Mouse (Mus musculus): ENCODE data around the gene Flad1. TPM values are rescaled to one million over a fixed set of nuclear protein-coding genes. Genes with fewer than 3 reads are reported as not detected.
"Not testable (repeated sequence)": the region's sequence is repeated elsewhere in the genome, so short reads cannot be mapped to it uniquely, and the experiment has no call there.

Flad1 gene
- polyA plus RNA-seq, 1 experiment = 36.1 TPM

DNA sequence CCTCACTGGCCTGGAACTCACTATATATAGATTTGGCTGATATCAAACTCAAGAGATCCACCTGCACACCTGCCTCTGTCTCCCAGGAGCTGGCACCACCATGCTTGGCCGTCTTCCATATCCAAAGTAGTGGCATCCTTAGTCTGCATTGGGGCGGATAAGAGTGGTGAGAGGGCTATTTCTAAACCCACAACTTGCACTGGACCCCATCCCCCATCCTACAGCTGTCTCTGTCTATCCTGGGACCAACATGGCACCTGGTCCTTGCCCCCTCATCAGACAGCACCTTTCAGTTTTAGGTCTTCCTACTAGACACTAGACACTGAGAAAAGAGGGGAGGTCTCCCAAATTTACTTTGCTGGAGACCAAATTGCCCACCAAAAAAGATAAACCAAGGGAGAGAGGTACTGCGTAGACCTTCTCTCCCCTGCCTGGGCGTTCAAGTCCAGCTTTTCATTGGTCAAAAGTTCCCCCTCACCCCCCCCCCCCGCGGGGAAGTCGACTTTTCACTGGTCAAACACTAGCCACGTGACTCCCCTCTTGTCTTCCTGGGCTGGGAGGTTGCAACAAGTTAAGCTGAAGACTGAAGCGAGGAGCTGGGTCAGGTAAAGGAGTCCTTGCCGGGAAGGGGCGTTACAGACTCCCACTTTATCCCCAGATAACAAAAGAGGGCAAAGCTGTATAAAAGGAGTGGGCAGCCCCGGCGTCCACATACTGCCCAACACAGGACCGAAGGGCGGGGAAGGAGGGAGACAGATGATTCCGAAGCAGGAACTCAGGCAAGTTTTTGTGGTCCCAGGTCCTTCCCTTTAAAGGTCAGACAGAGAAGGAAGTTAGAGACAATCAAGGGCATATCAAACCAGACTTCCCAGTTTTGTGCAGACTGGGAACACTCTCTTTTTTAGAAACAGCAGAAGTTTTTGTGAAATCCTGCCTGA is 24.8 kb upstream of the Flad1 start, which contains the start of gene Pbxip1:
Gene Pbxip1, plus strand, starts transcription at position 531 of the 938 bp plus-strand sequence.
- TF ChIP-seq CTCF (IDR thresholded peaks at IDR 0.05; ENCODE audit: extremely low read depth, insufficient read length, insufficient replicate concordance, low read depth, low read length) = no peak
- peak; percentile 86 for TF ChIP-seq POLR2A (IDR thresholded peaks at IDR 0.05; ENCODE audit: low read depth, low read length)
- Histone ChIP-seq H3K27ac (ENCODE audit: insufficient read depth, low read depth, low read length) (peak within 1 kb of the TSS; percentile 82), H3K4me3 (ENCODE audit: low read depth, low read length) (peak within 1 kb of the TSS; percentile 79), H3K4me1 (ENCODE audit: control insufficient read depth, insufficient read depth, insufficient read length, low read length) (peaks cover 9% of the 10 kb centered on the region), H3K36me3 (ENCODE audit: control insufficient read depth, insufficient read depth, low read length) (peaks cover 39% of the 10 kb centered on the region), H3K27me3 (ENCODE audit: control insufficient read depth, insufficient read depth, low read length) (no peaks in the 10 kb centered on the region)
- 2% methylated on average over 16 of the region's 16 CpGs for WGBS

DNA sequence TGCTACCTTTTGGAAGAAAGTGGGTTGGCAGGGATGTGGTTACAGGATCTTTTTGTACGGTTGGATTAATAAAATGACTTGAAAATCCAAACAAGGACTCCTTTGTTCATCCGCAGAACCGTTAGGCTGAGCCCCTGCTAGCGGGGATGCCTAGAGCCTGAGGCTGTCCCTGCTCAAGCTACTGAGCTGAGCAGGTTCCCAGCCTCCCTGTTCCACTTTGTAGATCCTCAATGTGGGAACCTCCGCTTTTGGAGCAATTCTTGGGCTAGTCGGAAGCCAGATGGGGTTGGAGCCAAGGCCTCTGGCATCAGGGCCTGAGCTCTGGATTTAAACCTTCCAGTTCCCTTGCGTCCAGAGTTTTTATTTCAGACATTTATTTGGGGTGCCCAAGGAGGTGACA is 23.4 kb upstream of the Flad1 start:
- WGBS = 73% methylated on average over 7 of the region's 7 CpGs
- Histone ChIP-seq H3K4me1 (ENCODE audit: control insufficient read depth, insufficient read depth, insufficient read length, low read length) (peaks cover 11% of the 10 kb centered on the region), H3K27me3 (ENCODE audit: control insufficient read depth, insufficient read depth, low read length) (no peaks in the 10 kb centered on the region), H3K27ac (ENCODE audit: insufficient read depth, low read depth, low read length) (no peak overlapping the region), H3K4me3 (ENCODE audit: low read depth, low read length) (no peak overlapping the region), H3K36me3 (ENCODE audit: control insufficient read depth, insufficient read depth, low read length) (peaks cover 29% of the 10 kb centered on the region)
- TF ChIP-seq CTCF (IDR thresholded peaks at IDR 0.05; ENCODE audit: extremely low read depth, insufficient read length, insufficient replicate concordance, low read depth, low read length) = no peak
- no peak for TF ChIP-seq POLR2A (IDR thresholded peaks at IDR 0.05; ENCODE audit: low read depth, low read length)

DNA sequence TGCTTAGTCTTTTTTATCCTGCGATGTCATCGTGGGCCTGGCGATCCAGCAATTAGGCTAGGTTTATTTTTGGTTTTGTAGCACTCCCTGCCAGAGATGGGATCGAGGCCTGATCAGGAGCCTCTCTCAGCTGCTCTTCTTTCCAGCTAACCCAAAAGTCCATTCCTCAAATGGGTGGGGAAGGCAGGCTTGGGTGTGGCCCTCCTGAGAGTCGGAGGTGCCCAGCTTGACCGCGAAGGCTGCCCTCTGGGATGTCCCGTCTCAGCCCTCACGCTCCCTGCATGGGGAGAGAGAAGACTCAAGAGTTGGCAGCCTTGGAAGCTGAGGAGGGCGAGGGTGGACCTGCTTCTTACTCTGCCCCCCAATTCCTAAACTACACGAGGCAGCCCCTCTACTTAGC is 22.9 kb upstream of the Flad1 start:
- TF ChIP-seq POLR2A (IDR thresholded peaks at IDR 0.05; ENCODE audit: low read depth, low read length) (no peak), CTCF (IDR thresholded peaks at IDR 0.05; ENCODE audit: extremely low read depth, insufficient read length, insufficient replicate concordance, low read depth, low read length) (no peak)
- Histone ChIP-seq H3K27me3 (ENCODE audit: control insufficient read depth, insufficient read depth, low read length) (no peaks in the 10 kb centered on the region), H3K27ac (ENCODE audit: insufficient read depth, low read depth, low read length) (no peak overlapping the region), H3K4me3 (ENCODE audit: low read depth, low read length) (no peak overlapping the region), H3K4me1 (ENCODE audit: control insufficient read depth, insufficient read depth, insufficient read length, low read length) (peaks cover 11% of the 10 kb centered on the region), H3K36me3 (ENCODE audit: control insufficient read depth, insufficient read depth, low read length) (peaks cover 25% of the 10 kb centered on the region)
- 73% methylated on average over 11 of the region's 11 CpGs for WGBS

DNA sequence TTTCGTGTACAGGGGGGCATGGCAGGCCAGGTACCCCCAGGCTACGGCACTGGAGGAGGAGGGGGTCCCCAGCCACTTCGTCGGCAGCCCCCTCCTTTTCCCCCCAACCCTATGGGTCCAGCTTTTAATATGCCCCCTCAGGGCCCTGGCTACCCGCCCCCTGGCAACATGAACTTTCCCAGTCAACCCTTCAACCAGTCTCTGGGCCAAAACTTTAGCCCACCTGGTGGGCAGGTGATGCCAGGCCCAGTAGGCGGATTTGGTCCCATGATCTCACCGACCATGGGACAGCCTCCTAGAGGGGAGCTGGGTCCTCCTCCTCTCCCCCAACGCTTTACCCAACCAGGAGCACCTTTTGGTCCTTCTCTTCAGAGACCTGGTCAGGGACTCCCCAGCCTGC is 20.9 kb upstream of the Flad1 start:
- H3K4me3 ChIP-seq (ENCODE audit: low read depth, low read length) = no peak overlapping the region
- H3K27ac ChIP-seq (ENCODE audit: insufficient read depth, low read depth, low read length) = no peak overlapping the region
- no peaks in the 10 kb centered on the region for H3K27me3 ChIP-seq (ENCODE audit: control insufficient read depth, insufficient read depth, low read length)
- peaks cover 11% of the 10 kb centered on the region for H3K4me1 ChIP-seq (ENCODE audit: control insufficient read depth, insufficient read depth, insufficient read length, low read length)
- peaks cover 22% of the 10 kb centered on the region for H3K36me3 ChIP-seq (ENCODE audit: control insufficient read depth, insufficient read depth, low read length)
- 99% methylated on average over 8 of the region's 8 CpGs for WGBS
- TF ChIP-seq POLR2A (IDR thresholded peaks at IDR 0.05; ENCODE audit: low read depth, low read length) (no peak), CTCF (IDR thresholded peaks at IDR 0.05; ENCODE audit: extremely low read depth, insufficient read length, insufficient replicate concordance, low read depth, low read length) (no peak)

DNA sequence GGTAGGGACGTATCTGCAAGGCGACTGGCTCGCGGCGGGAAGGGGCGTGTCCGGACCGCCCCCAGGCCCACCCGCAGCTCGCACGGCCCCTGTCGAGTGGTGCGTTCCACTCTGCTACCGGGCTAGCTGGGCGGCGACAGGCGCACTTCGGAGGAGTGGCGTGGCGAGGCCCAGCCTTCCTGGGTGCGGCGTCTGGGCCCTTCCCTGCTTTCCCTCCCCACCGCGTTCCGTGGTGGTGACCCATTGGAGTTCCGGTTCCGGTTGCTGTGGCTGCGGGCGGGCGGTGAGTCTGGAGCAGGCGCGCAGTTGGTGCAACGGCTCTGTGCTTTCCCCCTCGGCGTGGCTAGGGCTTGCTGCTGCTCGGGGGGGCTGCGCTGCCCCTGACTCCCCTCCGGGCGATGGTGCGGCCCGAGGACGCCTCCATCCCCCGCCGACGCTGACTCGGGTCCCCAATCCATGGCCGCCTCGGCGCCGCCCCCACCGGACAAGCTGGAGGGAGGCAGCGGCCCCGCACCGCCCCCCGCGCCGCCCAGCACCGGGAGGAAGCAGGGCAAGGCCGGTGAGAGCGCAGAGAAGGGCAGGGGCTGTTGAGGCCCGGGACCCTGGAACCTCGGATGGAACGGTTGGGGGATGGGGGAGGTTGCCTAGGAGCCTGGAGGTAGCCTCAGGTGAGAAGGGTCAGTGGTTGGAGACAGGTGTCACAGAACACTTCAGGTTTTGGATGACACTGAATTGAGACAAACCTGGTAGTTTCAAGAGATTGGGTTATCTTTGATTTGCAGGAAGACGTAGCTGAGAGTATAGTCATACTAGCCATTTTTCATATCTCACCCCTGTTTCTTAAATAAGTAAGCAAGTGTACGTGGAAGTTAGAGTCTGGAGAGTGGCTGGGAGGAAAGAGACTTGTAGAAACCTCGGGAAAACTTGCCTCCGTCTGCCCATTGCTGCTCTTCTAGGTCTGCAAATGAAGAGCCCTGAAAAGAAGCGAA is 18.8 kb upstream of the Flad1 start, which contains the start of gene Pygo2:
Gene Pygo2, plus strand, starts transcription at position 44 of the 989 bp plus-strand sequence.
- Histone ChIP-seq H3K27ac (ENCODE audit: insufficient read depth, low read depth, low read length) (peak within 1 kb of the TSS; percentile 19; the same call in 1 of the 2 replicates), H3K4me1 (ENCODE audit: control insufficient read depth, insufficient read depth, insufficient read length, low read length) (peaks cover 2% of the 10 kb centered on the region), H3K36me3 (ENCODE audit: control insufficient read depth, insufficient read depth, low read length) (peaks cover 36% of the 10 kb centered on the region), H3K4me3 (ENCODE audit: low read depth, low read length) (peak within 1 kb of the TSS; percentile 84), H3K27me3 (ENCODE audit: control insufficient read depth, insufficient read depth, low read length) (no peaks in the 10 kb centered on the region)
- 2% methylated on average over 68 of the region's 68 CpGs for WGBS
- no peak for TF ChIP-seq CTCF (IDR thresholded peaks at IDR 0.05; ENCODE audit: extremely low read depth, insufficient read length, insufficient replicate concordance, low read depth, low read length)
- peak; percentile 54 for TF ChIP-seq POLR2A (IDR thresholded peaks at IDR 0.05; ENCODE audit: low read depth, low read length)

DNA sequence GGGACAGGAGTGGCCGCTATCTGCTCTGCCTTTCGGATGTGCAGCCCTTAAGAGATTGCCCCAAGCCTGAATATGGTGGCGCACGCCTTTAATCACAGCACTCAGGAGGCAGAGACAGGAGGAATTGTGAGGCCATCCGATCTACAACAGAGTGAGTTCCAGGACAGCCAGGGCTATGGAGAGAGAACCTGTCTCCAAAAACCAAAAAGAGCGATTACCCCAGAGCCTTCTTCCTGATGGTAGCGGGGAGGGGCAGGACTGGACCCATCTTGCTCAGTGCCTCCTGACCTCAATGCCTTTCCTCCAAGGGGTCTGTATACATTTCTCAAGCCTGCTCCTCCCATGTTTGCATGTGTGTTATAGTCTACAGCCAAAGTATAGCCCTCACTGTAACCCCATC is 17.4 kb upstream of the Flad1 start:
- H3K4me3 ChIP-seq (ENCODE audit: low read depth, low read length); H3K27me3 ChIP-seq (ENCODE audit: control insufficient read depth, insufficient read depth, low read length); H3K4me1 ChIP-seq (ENCODE audit: control insufficient read depth, insufficient read depth, insufficient read length, low read length); H3K27ac ChIP-seq (ENCODE audit: insufficient read depth, low read depth, low read length): not testable (repeated sequence)
- H3K36me3 ChIP-seq (ENCODE audit: control insufficient read depth, insufficient read depth, low read length) = peaks cover 43% of the 10 kb centered on the region
- WGBS = 96% methylated on average over 7 of the region's 7 CpGs

All from small intestine, adult 2 months (tissue).